Mouse (Mus musculus): ENCODE data around the gene Myo16. TPM values are rescaled to one million over a fixed set of nuclear protein-coding genes. Genes with fewer than 3 reads are reported as not detected.

Gene Myo16
- polyA plus RNA-seq, 1 experiment from 2014 or later: 0.17 TPM

- no peak for DNase-seq (ENCODE audit: low spot score)
- no peak for ATAC-seq (ENCODE audit: insufficient number of reproducible peaks, low FRiP score, low TSS enrichment, low read depth)
- H3K4me2 ChIP-seq (ENCODE audit: low read depth, severe bottlenecking): no peak overlapping the region
- WGBS: 84% methylated on average over 4 of the region's 4 CpGs
- H3K27ac ChIP-seq (replicated peaks; ENCODE audit: low read depth, low read length): no peak overlapping the region
- no peaks in the 10 kb centered on the region for H3K4me1 ChIP-seq (ENCODE audit: control insufficient read depth, insufficient read depth, low read length)
- H3K36me3 ChIP-seq (ENCODE audit: control insufficient read depth, insufficient read depth, low read length): no peaks in the 10 kb centered on the region
- no peak overlapping the region for H3K4me3 ChIP-seq (ENCODE audit: low read depth, low read length)
- H3K27me3 ChIP-seq (ENCODE audit: control insufficient read depth, insufficient read depth, low read length): no peaks in the 10 kb centered on the region
- no peaks in the 10 kb centered on the region for H3K9me3 ChIP-seq (ENCODE audit: control insufficient read depth, low read length)
- H3K9ac ChIP-seq (ENCODE audit: low read length): no peak overlapping the region
These were observed 149.3 kb downstream of the Myo16 start for GRCm38 (mm10) chr8:10303061-10303460.

GRCm38 (mm10) chr8:10303992-10304391 lies 150.3 kb downstream of the Myo16 start:
- WGBS: 83% methylated on average over 3 of the region's 3 CpGs
- Histone ChIP-seq H3K27ac (replicated peaks; ENCODE audit: low read depth, low read length) (no peak overlapping the region), H3K9me3 (ENCODE audit: control insufficient read depth, low read length) (no peaks in the 10 kb centered on the region), H3K36me3 (ENCODE audit: control insufficient read depth, insufficient read depth, low read length) (no peaks in the 10 kb centered on the region), H3K4me2 (ENCODE audit: low read depth, severe bottlenecking) (no peak overlapping the region), H3K4me3 (ENCODE audit: low read depth, low read length) (no peak overlapping the region), H3K27me3 (ENCODE audit: control insufficient read depth, insufficient read depth, low read length) (no peaks in the 10 kb centered on the region), H3K9ac (ENCODE audit: low read length) (no peak overlapping the region), H3K4me1 (ENCODE audit: control insufficient read depth, insufficient read depth, low read length) (no peaks in the 10 kb centered on the region)
- DNase-seq (ENCODE audit: low spot score): no peak
- ATAC-seq (ENCODE audit: insufficient number of reproducible peaks, low FRiP score, low TSS enrichment, low read depth): no peak

- no peak for DNase-seq (ENCODE audit: low spot score)
- 86% methylated on average over 1 of the region's 1 CpGs for WGBS
- ATAC-seq (ENCODE audit: insufficient number of reproducible peaks, low FRiP score, low TSS enrichment, low read depth): no peak
These were observed 151.0 kb downstream of the Myo16 start for GRCm38 (mm10) chr8:10304721-10305120.

GRCm38 (mm10) chr8:10307345-10307744 lies 153.6 kb downstream of the Myo16 start:
- no peaks in the 10 kb centered on the region for H3K9me3 ChIP-seq (ENCODE audit: control insufficient read depth, low read length)
- WGBS: 28% methylated on average over 6 of the region's 6 CpGs
- H3K4me3 ChIP-seq (ENCODE audit: low read depth, low read length): no peak overlapping the region
- H3K4me1 ChIP-seq (ENCODE audit: control insufficient read depth, insufficient read depth, low read length): no peaks in the 10 kb centered on the region
- no peak overlapping the region for H3K4me2 ChIP-seq (ENCODE audit: low read depth, severe bottlenecking)
- no peak overlapping the region for H3K9ac ChIP-seq (ENCODE audit: low read length)
- no peak for ATAC-seq (ENCODE audit: insufficient number of reproducible peaks, low FRiP score, low TSS enrichment, low read depth)
- no peak overlapping the region for H3K27ac ChIP-seq (replicated peaks; ENCODE audit: low read depth, low read length)
- no peak for DNase-seq (ENCODE audit: low spot score)
- H3K27me3 ChIP-seq (ENCODE audit: control insufficient read depth, insufficient read depth, low read length): no peaks in the 10 kb centered on the region
- no peaks in the 10 kb centered on the region for H3K36me3 ChIP-seq (ENCODE audit: control insufficient read depth, insufficient read depth, low read length)

More at GRCm38 (mm10) chr8:10304721-10305120, 151.0 kb downstream of the Myo16 start:
- Histone ChIP-seq H3K9me3 (ENCODE audit: control insufficient read depth, low read length) (no peaks in the 10 kb centered on the region), H3K36me3 (ENCODE audit: control insufficient read depth, insufficient read depth, low read length) (no peaks in the 10 kb centered on the region), H3K4me1 (ENCODE audit: control insufficient read depth, insufficient read depth, low read length) (no peaks in the 10 kb centered on the region), H3K27me3 (ENCODE audit: control insufficient read depth, insufficient read depth, low read length) (no peaks in the 10 kb centered on the region), H3K9ac (ENCODE audit: low read length) (no peak overlapping the region), H3K4me2 (ENCODE audit: low read depth, severe bottlenecking) (no peak overlapping the region), H3K4me3 (ENCODE audit: low read depth, low read length) (no peak overlapping the region), H3K27ac (replicated peaks; ENCODE audit: low read depth, low read length) (no peak overlapping the region)

- no peak for ATAC-seq (ENCODE audit: insufficient number of reproducible peaks, low FRiP score, low TSS enrichment, low read depth)
These were observed 154.2 kb downstream of the Myo16 start for GRCm38 (mm10) chr8:10307770-10308476.

GRCm38 (mm10) chr8:10310470-10310869 lies 156.8 kb downstream of the Myo16 start:
- H3K27ac ChIP-seq (replicated peaks; ENCODE audit: low read depth, low read length): no peak overlapping the region
- no peaks in the 10 kb centered on the region for H3K4me1 ChIP-seq (ENCODE audit: control insufficient read depth, insufficient read depth, low read length)
- no peak overlapping the region for H3K4me3 ChIP-seq (ENCODE audit: low read depth, low read length)
- H3K36me3 ChIP-seq (ENCODE audit: control insufficient read depth, insufficient read depth, low read length): no peaks in the 10 kb centered on the region
- WGBS: 75% methylated on average over 2 of the region's 2 CpGs
- ATAC-seq (ENCODE audit: insufficient number of reproducible peaks, low FRiP score, low TSS enrichment, low read depth) (no peak), DNase-seq (ENCODE audit: low spot score) (no peak)
- no peak overlapping the region for H3K4me2 ChIP-seq (ENCODE audit: low read depth, severe bottlenecking)
- H3K27me3 ChIP-seq (ENCODE audit: control insufficient read depth, insufficient read depth, low read length): no peaks in the 10 kb centered on the region
- H3K9me3 ChIP-seq (ENCODE audit: control insufficient read depth, low read length): no peaks in the 10 kb centered on the region
- no peak overlapping the region for H3K9ac ChIP-seq (ENCODE audit: low read length)

More at GRCm38 (mm10) chr8:10307770-10308476, 154.2 kb downstream of the Myo16 start:
- Histone ChIP-seq H3K9me3 (ENCODE audit: control insufficient read depth, low read length) (no peaks in the 10 kb centered on the region), H3K36me3 (ENCODE audit: control insufficient read depth, insufficient read depth, low read length) (no peaks in the 10 kb centered on the region), H3K9ac (ENCODE audit: low read length) (no peak overlapping the region), H3K4me3 (ENCODE audit: low read depth, low read length) (no peak overlapping the region), H3K27ac (replicated peaks; ENCODE audit: low read depth, low read length) (no peak overlapping the region), H3K4me1 (ENCODE audit: control insufficient read depth, insufficient read depth, low read length) (no peaks in the 10 kb centered on the region), H3K27me3 (ENCODE audit: control insufficient read depth, insufficient read depth, low read length) (no peaks in the 10 kb centered on the region), H3K4me2 (ENCODE audit: low read depth, severe bottlenecking) (no peak overlapping the region)
- WGBS: 53% methylated on average over 12 of the region's 12 CpGs
- DNase-seq (ENCODE audit: low spot score): no peak

- Histone ChIP-seq H3K27me3 (ENCODE audit: control insufficient read depth, insufficient read depth, low read length) (no peaks in the 10 kb centered on the region), H3K36me3 (ENCODE audit: control insufficient read depth, insufficient read depth, low read length) (no peaks in the 10 kb centered on the region), H3K4me1 (ENCODE audit: control insufficient read depth, insufficient read depth, low read length) (no peaks in the 10 kb centered on the region), H3K9ac (ENCODE audit: low read length) (no peak overlapping the region), H3K4me3 (ENCODE audit: low read depth, low read length) (no peak overlapping the region), H3K4me2 (ENCODE audit: low read depth, severe bottlenecking) (no peak overlapping the region), H3K27ac (replicated peaks; ENCODE audit: low read depth, low read length) (no peak overlapping the region), H3K9me3 (ENCODE audit: control insufficient read depth, low read length) (no peaks in the 10 kb centered on the region)
- DNase-seq (ENCODE audit: low spot score) (no peak), ATAC-seq (ENCODE audit: insufficient number of reproducible peaks, low FRiP score, low TSS enrichment, low read depth) (no peak)
- WGBS: 66% methylated on average over 10 of the region's 10 CpGs
These were observed 158.6 kb downstream of the Myo16 start for GRCm38 (mm10) chr8:10312316-10312715.

GRCm38 (mm10) chr8:10316201-10316600 lies 162.5 kb downstream of the Myo16 start:
- no peaks in the 10 kb centered on the region for H3K4me1 ChIP-seq (ENCODE audit: control insufficient read depth, insufficient read depth, low read length)
- WGBS: 15% methylated on average over 5 of the region's 5 CpGs
- no peak overlapping the region for H3K4me2 ChIP-seq (ENCODE audit: low read depth, severe bottlenecking)
- no peaks in the 10 kb centered on the region for H3K27me3 ChIP-seq (ENCODE audit: control insufficient read depth, insufficient read depth, low read length)
- ATAC-seq (ENCODE audit: insufficient number of reproducible peaks, low FRiP score, low TSS enrichment, low read depth) (no peak), DNase-seq (ENCODE audit: low spot score) (no peak)
- no peaks in the 10 kb centered on the region for H3K36me3 ChIP-seq (ENCODE audit: control insufficient read depth, insufficient read depth, low read length)
- no peak overlapping the region for H3K9ac ChIP-seq (ENCODE audit: low read length)
- H3K9me3 ChIP-seq (ENCODE audit: control insufficient read depth, low read length): no peaks in the 10 kb centered on the region
- no peak overlapping the region for H3K4me3 ChIP-seq (ENCODE audit: low read depth, low read length)
- H3K27ac ChIP-seq (replicated peaks; ENCODE audit: low read depth, low read length): no peak overlapping the region

- Histone ChIP-seq H3K9me3 (ENCODE audit: control insufficient read depth, low read length) (no peaks in the 10 kb centered on the region), H3K36me3 (ENCODE audit: control insufficient read depth, insufficient read depth, low read length) (no peaks in the 10 kb centered on the region), H3K4me3 (ENCODE audit: low read depth, low read length) (no peak overlapping the region), H3K4me1 (ENCODE audit: control insufficient read depth, insufficient read depth, low read length) (no peaks in the 10 kb centered on the region), H3K27me3 (ENCODE audit: control insufficient read depth, insufficient read depth, low read length) (no peaks in the 10 kb centered on the region), H3K27ac (replicated peaks; ENCODE audit: low read depth, low read length) (no peak overlapping the region), H3K4me2 (ENCODE audit: low read depth, severe bottlenecking) (no peak overlapping the region), H3K9ac (ENCODE audit: low read length) (no peak overlapping the region)
- DNase-seq (ENCODE audit: low spot score) (no peak), ATAC-seq (ENCODE audit: insufficient number of reproducible peaks, low FRiP score, low TSS enrichment, low read depth) (no peak)
- 85% methylated on average over 7 of the region's 7 CpGs for WGBS
These were observed 164.4 kb downstream of the Myo16 start for GRCm38 (mm10) chr8:10318103-10318502.

Data from limb, embryonic 11.5 days (tissue).